ENCODE assay signal across 24 mouse cellular contexts in genomic region chr3:101076966-101077709, GRCm38 (mm10). TPM values are rescaled to one million over a fixed set of nuclear protein-coding genes. Genes with fewer than 3 reads are reported as not detected.
DNase-seq lines count a peak whose midpoint lies in the region; ATAC-seq and TF ChIP-seq lines count a peak whose summit lies in the region.
"Had no signal": no experiment of that assay in that cellular context is flagged by ENCODE, and none has a peak within 500 bp of the region (broad histone marks: within the 10 kb centered on the region; RNA-seq: fewer than 3 reads in every experiment).

No protein-coding gene starts in this region.

- DNase-seq in cerebellum, adult 11 months, result no peak
- DNase-seq in kidney, adult 2 months, result peak; percentile 37
- DNase-seq in kidney, adult 18-20 months, result no peak
- peak; percentile 24 for DNase-seq in lung, embryonic 14.5 days
- no peak for DNase-seq in lung, postnatal 4 days
- DNase-seq in cerebellum, adult 9-11 months, result peak; percentile 17
- no peak for DNase-seq in layer of hippocampus, adult 9-10 months (ENCODE audit: low spot score)
- DNase-seq: adrenal gland, postnatal 25 days; gastrocnemius, postnatal 25 days; layer of hippocampus, postnatal 36 days; right cerebral cortex, adult 18-20 months; thymus, postnatal 25 days had no signal

- H3K9me3 ChIP-seq in lung, embryonic 14.5 days (ENCODE audit: low read depth, low read length), result no peaks in the 10 kb centered on the region
- H3K9me3 ChIP-seq: embryonic facial prominence, embryonic 12.5 days; forebrain, embryonic 12.5 days; hindbrain, embryonic 10.5 days; intestine, embryonic 15.5 days; limb, embryonic 13.5 days; liver, embryonic 12.5 days; midbrain, embryonic 12.5 days; neural tube, embryonic 15.5 days; stomach, embryonic 15.5 days had no signal

- 0 out of 2 replicates have a peak, but pooled peaks have one; percentile 13 for ATAC-seq in cerebellum, adult (ENCODE audit: insufficient number of reproducible peaks, low FRiP score, low TSS enrichment)
- no peak for ATAC-seq in lung, embryonic 14.5 days (ENCODE audit: insufficient read depth)
- ATAC-seq: hindbrain, embryonic 16.5 days; intestine, embryonic 15.5 days; liver, embryonic 12.5 days had no signal

- WGBS in kidney, adult 2 months, result 95% methylated on average over 25 of the region's 25 CpGs
- WGBS in lung, embryonic 14.5 days, result 91% methylated on average over 25 of the region's 25 CpGs

- no peak for TF ChIP-seq CTCF in kidney, adult 2 months (conservative IDR thresholded peaks at IDR 0.05; ENCODE audit: insufficient read depth, insufficient read length, low read depth, low read length)
- TF ChIP-seq CTCF in lung, embryonic 14.5 days (IDR thresholded peaks at IDR 0.05; ENCODE audit: low read depth), result no peak

- H3K4me2 ChIP-seq in lung, embryonic 14.5 days, result no peak overlapping the region
- H3K4me2 ChIP-seq: embryonic facial prominence, embryonic 12.5 days; forebrain, embryonic 12.5 days; intestine, embryonic 15.5 days; limb, embryonic 13.5 days; liver, embryonic 12.5 days; midbrain, embryonic 12.5 days; neural tube, embryonic 15.5 days; stomach, embryonic 15.5 days had no signal

- H3K9ac ChIP-seq in lung, embryonic 14.5 days, result no peak overlapping the region
- H3K9ac ChIP-seq: embryonic facial prominence, embryonic 12.5 days; forebrain, embryonic 12.5 days; intestine, embryonic 15.5 days; limb, embryonic 13.5 days; liver, embryonic 12.5 days; midbrain, embryonic 12.5 days; neural tube, embryonic 15.5 days; stomach, embryonic 15.5 days had no signal

- H3K36me3 ChIP-seq in kidney, adult 2 months (ENCODE audit: control insufficient read depth, insufficient read depth, low read length), result no peaks in the 10 kb centered on the region
- peaks cover 29% of the 10 kb centered on the region for H3K36me3 ChIP-seq in lung, embryonic 14.5 days (ENCODE audit: insufficient read depth)
- H3K36me3 ChIP-seq: liver, embryonic 12.5 days had no signal

- no peak overlapping the region for H3K27ac ChIP-seq in kidney, adult 2 months (ENCODE audit: insufficient read depth, low read depth, low read length)
- H3K27ac ChIP-seq in lung, embryonic 14.5 days (ENCODE audit: low read depth), result no peak overlapping the region
- H3K27ac ChIP-seq: embryonic facial prominence, embryonic 12.5 days; forebrain, embryonic 12.5 days; hindbrain, embryonic 10.5 days; intestine, embryonic 15.5 days; limb, embryonic 13.5 days; liver, embryonic 12.5 days; midbrain, embryonic 12.5 days; neural tube, embryonic 15.5 days; stomach, embryonic 15.5 days had no signal

- no peaks in the 10 kb centered on the region for H3K27me3 ChIP-seq in kidney, adult 2 months (replicated peaks; ENCODE audit: control insufficient read depth, insufficient read depth, low read length)
- no peaks in the 10 kb centered on the region for H3K27me3 ChIP-seq in lung, embryonic 14.5 days (ENCODE audit: insufficient read depth, low read length)
- H3K27me3 ChIP-seq: embryonic facial prominence, embryonic 12.5 days; forebrain, embryonic 12.5 days; intestine, embryonic 15.5 days; limb, embryonic 13.5 days; liver, embryonic 12.5 days; midbrain, embryonic 12.5 days; neural tube, embryonic 15.5 days; stomach, embryonic 15.5 days had no signal

- H3K4me3 ChIP-seq in kidney, adult 2 months (ENCODE audit: insufficient read depth, low read depth, low read length), result no peak overlapping the region
- no peak overlapping the region for H3K4me3 ChIP-seq in lung, embryonic 14.5 days (ENCODE audit: low read depth, low read length)
- H3K4me3 ChIP-seq: embryonic facial prominence, embryonic 12.5 days; erythroblast, embryonic 14.5 days; forebrain, embryonic 12.5 days; hindbrain, embryonic 10.5 days; intestine, embryonic 15.5 days; limb, embryonic 13.5 days; liver, embryonic 12.5 days; midbrain, embryonic 12.5 days; neural tube, embryonic 15.5 days; stomach, embryonic 15.5 days had no signal

- TF ChIP-seq POLR2A in kidney, adult 2 months (IDR thresholded peaks at IDR 0.05; ENCODE audit: low read depth, low read length), result no peak

- H3K4me1 ChIP-seq in kidney, adult 2 months (ENCODE audit: control insufficient read depth, insufficient read depth, low read length), result no peaks in the 10 kb centered on the region
- H3K4me1 ChIP-seq in lung, embryonic 14.5 days (ENCODE audit: insufficient read depth), result peaks cover 5% of the 10 kb centered on the region; the same call in 1 of the 2 replicates
- H3K4me1 ChIP-seq: liver, embryonic 12.5 days had no signal

RNA-seq across cellular contexts. Expression of gene Ptgfrn, which starts 32.9 kb away (rescaled TPM):
- polyA plus RNA-seq in kidney, adult 2 months (2012; rRNA removed), result 5.2 and 5.5 TPM in 2 replicates
- polyA plus RNA-seq in lung, embryonic 14.5 days (2014; fragmentation: Nextera tagmentation; extraction: Ambion mirVana), result 7.5 and 7.9 TPM in 2 replicates
- polyA plus RNA-seq: erythroblast, embryonic 14.5 days had no signal

RNA-seq across cellular contexts. Expression of gene Cd101, which starts 47.8 kb away (rescaled TPM):
- 0.03 and 0.16 TPM in 2 replicates for polyA plus RNA-seq in kidney, adult 2 months (2012; rRNA removed)
- 0.07 and 0.17 TPM in 2 replicates for polyA plus RNA-seq in lung, embryonic 14.5 days (2014; fragmentation: Nextera tagmentation; extraction: Ambion mirVana)
- polyA plus RNA-seq: erythroblast, embryonic 14.5 days; hindbrain, embryonic 10.5 days; midbrain, embryonic 12.5 days; neural tube, embryonic 15.5 days had no signal

Comparison
In these comparisons a context has a peak if more than half of its experiments do, and no peak if none do; other contexts are left out.
1. DNase-seq: peak in kidney, adult 2 months (single experiment), lung, embryonic 14.5 days (single experiment) and cerebellum, adult 9-11 months (single experiment); none in cerebellum, adult 11 months (single experiment), kidney, adult 18-20 months (single experiment), lung, postnatal 4 days (0 of 2) and layer of hippocampus, adult 9-10 months (single experiment).